Comparison of ENCODE assay signal across 12 mouse cellular contexts in the genomic region with DNA sequence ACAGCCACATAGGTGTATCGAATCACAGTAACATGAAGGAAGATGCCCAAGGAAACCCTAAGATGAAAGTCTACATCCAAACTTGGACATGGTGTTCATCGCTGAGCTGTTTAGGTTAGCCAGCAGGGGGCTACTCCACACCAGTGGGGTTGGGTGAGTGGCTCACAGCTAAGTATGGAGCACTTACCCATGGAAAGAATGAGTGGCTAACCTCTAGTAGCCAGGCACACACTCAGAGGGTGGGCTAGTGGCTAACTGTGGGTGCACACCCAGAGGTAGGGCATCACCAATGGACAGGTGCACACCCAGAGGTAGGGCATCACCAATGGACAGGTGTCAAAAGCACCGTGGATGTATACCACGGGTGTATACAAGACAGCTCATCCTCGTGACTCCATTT. TPM values are rescaled to one million over a fixed set of nuclear protein-coding genes. Genes with fewer than 3 reads are reported as not detected.
A peak's percentile ranks its signal among the peaks of the same experiment; 100 is the strongest.
DNase-seq lines count a peak whose midpoint lies in the region; ATAC-seq and TF ChIP-seq lines count a peak whose summit lies in the region.
"Had no signal": no experiment of that assay in that cellular context is flagged by ENCODE, and none has a peak within 500 bp of the region (broad histone marks: within the 10 kb centered on the region; RNA-seq: fewer than 3 reads in every experiment).

No protein-coding gene starts in this region.

- H3K36me3 ChIP-seq in forebrain, postnatal 0 days (ENCODE audit: insufficient read depth) = peaks cover 21% of the 10 kb centered on the region
- peaks cover 6% of the 10 kb centered on the region for H3K36me3 ChIP-seq in forebrain, embryonic 16.5 days (ENCODE audit: control insufficient read depth, insufficient read depth)
- H3K36me3 ChIP-seq: liver, embryonic 15.5 days had no signal

- no peak overlapping the region for H3K4me2 ChIP-seq in forebrain, postnatal 0 days (ENCODE audit: low read depth)
- H3K4me2 ChIP-seq in forebrain, embryonic 16.5 days (ENCODE audit: low read length) = no peak overlapping the region
- H3K4me2 ChIP-seq: hindbrain, embryonic 13.5 days; liver, embryonic 15.5 days; midbrain, embryonic 15.5 days had no signal

- H3K27me3 ChIP-seq in forebrain, postnatal 0 days (ENCODE audit: insufficient read depth, low read length) = no peaks in the 10 kb centered on the region
- H3K27me3 ChIP-seq in forebrain, embryonic 16.5 days (replicated peaks; ENCODE audit: control insufficient read depth, insufficient read depth, low read length) = no peaks in the 10 kb centered on the region
- H3K27me3 ChIP-seq: hindbrain, embryonic 13.5 days; liver, embryonic 15.5 days; midbrain, embryonic 15.5 days had no signal

- no peak overlapping the region for H3K9ac ChIP-seq in forebrain, postnatal 0 days
- H3K9ac ChIP-seq in forebrain, embryonic 16.5 days (replicated peaks; ENCODE audit: low read depth, low read length) = no peak overlapping the region
- H3K9ac ChIP-seq: hindbrain, embryonic 13.5 days; liver, embryonic 15.5 days; midbrain, embryonic 15.5 days had no signal

- no peak for ATAC-seq in forebrain, postnatal 0 days
- no peak for ATAC-seq in forebrain, embryonic 16.5 days
- ATAC-seq: midbrain, embryonic 15.5 days had no signal

- 92% methylated on average over 5 of the region's 5 CpGs for whole genome bisulfite sequencing in forebrain, postnatal 0 days
- WGBS in forebrain, embryonic 16.5 days = 88% methylated on average over 5 of the region's 5 CpGs

- no peaks in the 10 kb centered on the region for H3K4me1 ChIP-seq in forebrain, postnatal 0 days (ENCODE audit: insufficient read depth)
- 0 out of 2 replicates have a peak, but pooled peaks cover 3% of the 10 kb centered on the region for H3K4me1 ChIP-seq in forebrain, embryonic 16.5 days (replicated peaks; ENCODE audit: control insufficient read depth, insufficient read depth, low read length)
- H3K4me1 ChIP-seq: liver, embryonic 15.5 days; midbrain, embryonic 15.5 days had no signal

- TF ChIP-seq CTCF in forebrain, postnatal 0 days (IDR thresholded peaks at IDR 0.05; ENCODE audit: low read depth) = peak; percentile 30

- no peaks in the 10 kb centered on the region for H3K9me3 ChIP-seq in forebrain, postnatal 0 days (ENCODE audit: low read length)
- H3K9me3 ChIP-seq in forebrain, embryonic 16.5 days (ENCODE audit: control insufficient read depth, low read length) = no peaks in the 10 kb centered on the region
- H3K9me3 ChIP-seq: hindbrain, embryonic 13.5 days; liver, embryonic 15.5 days; midbrain, embryonic 15.5 days had no signal

- H3K4me3 ChIP-seq in forebrain, postnatal 0 days (ENCODE audit: low read depth, low read length) = no peak overlapping the region
- H3K4me3 ChIP-seq in forebrain, embryonic 16.5 days (replicated peaks; ENCODE audit: low read length) = no peak overlapping the region
- H3K4me3 ChIP-seq: hindbrain, embryonic 13.5 days; liver, embryonic 15.5 days; midbrain, embryonic 15.5 days had no signal

- no peak overlapping the region for H3K27ac ChIP-seq in forebrain, postnatal 0 days (ENCODE audit: low read depth, low read length)
- H3K27ac ChIP-seq in forebrain, embryonic 16.5 days (ENCODE audit: low read length) = no peak overlapping the region
- H3K27ac ChIP-seq: liver, embryonic 15.5 days; midbrain, embryonic 15.5 days had no signal

- DNase-seq in forebrain, postnatal 0 days = no peak
- peak; percentile 22 for DNase-seq in kidney, postnatal 10 days
- DNase-seq in kidney, postnatal 25 days = no peak
- peak; percentile 24 for DNase-seq in thymus, postnatal 0 days (ENCODE audit: low spot score)
- DNase-seq in thymus, adult 18-20 months = no peak
- peak; percentile 33 for DNase-seq in thymus, postnatal 4 days
- no peak for DNase-seq in layer of hippocampus, adult 18-20 months (ENCODE audit: low spot score in 2 of 2)
- DNase-seq: right cerebral cortex, postnatal 25 days had no signal

RNA-seq across cellular contexts. Expression of a gene that starts 26.2 kb away (rescaled TPM):
- 31.7 and 32.9 TPM in 2 replicates for total RNA-seq in forebrain, postnatal 0 days (2014; rRNA removed)
- polyA plus RNA-seq in forebrain, postnatal 0 days (2015; fragmentation: Nextera tagmentation; extraction: Ambion mirVana) = 14.5 and 18.0 TPM in 2 replicates
- 23.4 and 23.8 TPM in 2 replicates for polyA plus RNA-seq in forebrain, embryonic 16.5 days (2015; fragmentation: Nextera tagmentation; extraction: Ambion mirVana)
- polyA plus RNA-seq in thymus, postnatal 0 days (2015; fragmentation: Nextera tagmentation; extraction: Ambion mirVana) = 54.4 and 64.4 TPM in 2 replicates
- 10 to 100 TPM; 50.0 to 50.7 TPM for total RNA-seq in layer of hippocampus, adult 18-20 months (2021)

RNA-seq across cellular contexts. Expression of a gene that starts 54.5 kb away (rescaled TPM):
- 20.5 and 22.1 TPM in 2 replicates for total RNA-seq in forebrain, postnatal 0 days (2014; rRNA removed)
- 12.1 and 13.1 TPM in 2 replicates for polyA plus RNA-seq in forebrain, postnatal 0 days (2015; fragmentation: Nextera tagmentation; extraction: Ambion mirVana)
- 11.6 and 13.4 TPM in 2 replicates for polyA plus RNA-seq in forebrain, embryonic 16.5 days (2015; fragmentation: Nextera tagmentation; extraction: Ambion mirVana)
- polyA plus RNA-seq in thymus, postnatal 0 days (2015; fragmentation: Nextera tagmentation; extraction: Ambion mirVana) = 19.8 and 21.0 TPM in 2 replicates
- total RNA-seq in layer of hippocampus, adult 18-20 months (2021) = 10 to 100 TPM; 34.7 to 35.9 TPM

Comparison
In these comparisons a context has a peak if more than half of its experiments do, and no peak if none do; other contexts are left out.
1. DNase-seq: peak in kidney, postnatal 10 days (single experiment), thymus, postnatal 0 days (single experiment) and thymus, postnatal 4 days (single experiment); none in forebrain, postnatal 0 days (single experiment), kidney, postnatal 25 days (0 of 2), thymus, adult 18-20 months (0 of 2) and layer of hippocampus, adult 18-20 months (0 of 2).